Mouse (Mus musculus) testis, adult 2 months (tissue): Measurements from ENCODE around the gene BC049352.

ENCODE experiments used
- CTCF ChIP-seq: fragments of 200-500 bp; IDR thresholded peaks from 2 replicates; pipeline ENCODE4 v1.5.1; 2012; ENCODE audit warnings: low read depth, mild to moderate bottlenecking, inconsistent platforms, low read length, moderate library complexity; ENCODE audit not compliant: control insufficient read depth, insufficient read depth, insufficient replicate concordance
- POLR2A ChIP-seq: fragments of 200-500 bp; IDR thresholded peaks from 2 replicates; pipeline ENCODE4 v1.6.1; 2012; ENCODE audit warnings: low read depth, mild to moderate bottlenecking, inconsistent platforms, low read length, moderate library complexity; ENCODE audit not compliant: control insufficient read depth

DNA sequence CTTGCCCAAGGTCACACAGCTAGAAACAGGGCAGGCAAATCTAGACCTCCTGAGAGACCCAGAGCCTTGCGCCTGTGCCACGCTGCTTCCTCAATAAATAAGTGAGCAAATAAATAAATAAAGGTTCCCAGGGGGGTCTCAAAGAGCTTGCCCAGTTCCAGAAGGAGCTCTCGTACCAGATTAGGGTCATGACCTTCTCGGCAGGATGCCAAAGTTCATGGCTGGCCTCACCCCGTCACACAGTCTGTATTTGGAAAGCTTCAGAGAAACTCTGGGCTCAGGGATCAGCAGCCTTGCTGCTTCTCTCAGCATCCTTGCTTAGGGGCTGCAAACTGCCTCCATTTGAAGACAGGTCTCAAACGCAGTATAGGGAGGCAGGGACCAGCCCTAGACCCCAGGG, 72.2 kb downstream of the BC049352 start:
- TF ChIP-seq CTCF (no peak), POLR2A (no peak)
